Mouse (Mus musculus) spleen, adult 2 months (tissue): Measurements from ENCODE around the gene Chrna5. TPM values are rescaled to one million over a fixed set of nuclear protein-coding genes. Genes with fewer than 3 reads are reported as not detected.

ENCODE experiments used
- DNase-seq, 2 experiments: peaks; one replicate each; pipeline versions ENCODE4 v3.0.0 to v3.0.0-alpha.2; 2012 to 2021; ENCODE audit warnings: low spot score in 2 of 2, low read depth in 1 of 2
- H3K27ac ChIP-seq: fragments of 200-500 bp; 2 replicates; pipeline ENCODE4 v1.5.1; 2012; ENCODE audit warnings: low read length, inconsistent platforms; ENCODE audit not compliant: insufficient read depth
- H3K27me3 ChIP-seq: fragments of 200-500 bp; 2 replicates; pipeline ENCODE4 v1.6.1; 2012; ENCODE audit warnings: mild to moderate bottlenecking, moderate library complexity, low read length, inconsistent platforms; ENCODE audit not compliant: control insufficient read depth, insufficient read depth
- H3K36me3 ChIP-seq: fragments of 200-500 bp; 2 replicates; pipeline ENCODE4 v1.6.1; 2012; ENCODE audit warnings: mild to moderate bottlenecking, low read length, inconsistent platforms; ENCODE audit not compliant: control insufficient read depth, insufficient read depth
- H3K4me1 ChIP-seq: fragments of 200-500 bp; 2 replicates; pipeline ENCODE4 v1.6.1; 2011; ENCODE audit warnings: inconsistent platforms; ENCODE audit not compliant: control insufficient read depth, insufficient read depth, insufficient read length
- H3K4me3 ChIP-seq: fragments of 200-500 bp; 2 replicates; pipeline ENCODE4 v1.5.1; 2011; ENCODE audit warnings: mild to moderate bottlenecking, inconsistent platforms; ENCODE audit not compliant: insufficient read depth, insufficient read length; ENCODE audit errors: extremely low read depth
- CTCF ChIP-seq: fragments of 200-500 bp; IDR thresholded peaks from 2 replicates; pipeline ENCODE4 v1.5.1; 2011; ENCODE audit warnings: mild to moderate bottlenecking, inconsistent platforms; ENCODE audit not compliant: insufficient read depth, insufficient read length, insufficient replicate concordance; ENCODE audit errors: extremely low read depth
- POLR2A ChIP-seq: fragments of 200-500 bp; IDR thresholded peaks from 2 replicates; pipeline ENCODE4 v1.6.1; 2011; ENCODE audit warnings: low read depth, low read length, inconsistent platforms
- WGBS: fragments of 180-500 bp; shearing (Covaris S2); methylation state at CpG from one replicate; pipeline ENCODE4 v1.1.7; 2018; 5-methylcytosine and 5-hydroxymethylcytosine counted together
- polyA plus RNA-seq: library from polyadenylated mRNA; depleted of rRNA; stranded (reverse); fragments of >200 nt; gene quantifications from 2 replicates; pipeline ENCODE4 v1.2.3, GENCODE M21; 2012

Chrna5 gene
- polyA plus RNA-seq, 1 experiment = not detected

DNA sequence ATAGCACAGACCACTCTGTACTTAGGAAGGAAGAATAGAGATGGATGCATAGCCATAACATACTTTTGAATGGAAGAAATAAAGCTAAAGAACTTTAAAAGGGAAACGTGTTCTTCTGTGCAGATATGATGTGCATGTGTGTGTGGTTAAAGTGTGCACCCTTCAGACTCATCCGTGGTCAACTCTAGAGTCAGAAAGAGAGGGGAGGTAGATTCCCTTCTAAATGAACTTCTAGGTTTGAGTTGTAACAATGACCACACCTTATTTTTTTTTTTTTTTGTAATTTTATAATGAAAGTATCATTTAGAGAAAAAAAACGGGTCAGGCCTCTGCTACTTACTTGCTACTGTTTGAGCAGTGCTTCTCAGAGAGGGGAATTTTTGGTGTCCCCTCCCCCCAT, 9.7 kb downstream of the Chrna5 start:
- Histone ChIP-seq H3K4me3 (no peak overlapping the region), H3K4me1 (no peaks in the 10 kb centered on the region), H3K27me3 (0 out of 2 replicates have a peak, but pooled peaks cover 2% of the 10 kb centered on the region), H3K36me3 (no peaks in the 10 kb centered on the region), H3K27ac (no peak overlapping the region)
- TF ChIP-seq CTCF = no peak
- no peak for TF ChIP-seq POLR2A
- no peak for DNase-seq
- 75% methylated on average over 3 of the region's 3 CpGs for WGBS

DNA sequence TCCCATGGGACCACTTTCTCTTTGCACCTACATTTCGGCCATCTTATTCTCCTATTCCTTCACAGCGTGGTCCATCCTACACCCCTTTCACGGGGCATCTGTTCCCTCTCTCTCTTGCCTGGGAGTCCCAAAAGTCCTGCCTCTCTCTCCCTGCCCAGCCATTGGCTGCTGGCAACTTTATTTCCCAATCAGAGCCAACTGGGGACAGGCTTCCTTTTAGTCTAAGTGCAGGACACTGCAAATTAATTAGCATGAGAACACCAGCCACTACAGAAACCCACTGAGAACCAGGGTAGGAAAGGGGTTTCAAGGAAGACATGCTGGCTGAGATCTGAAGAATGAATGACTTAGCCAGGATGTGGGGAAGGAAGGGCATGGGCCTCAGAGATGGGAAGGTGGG, 13.7 kb downstream of the Chrna5 start:
- WGBS = 56% methylated on average over 3 of the region's 3 CpGs
- H3K36me3 ChIP-seq = no peaks in the 10 kb centered on the region
- no peak for DNase-seq
- H3K4me1 ChIP-seq = no peaks in the 10 kb centered on the region
- 0 out of 2 replicates have a peak, but pooled peaks cover 2% of the 10 kb centered on the region for H3K27me3 ChIP-seq
- H3K27ac ChIP-seq = no peak overlapping the region
- no peak for TF ChIP-seq CTCF
- no peak for TF ChIP-seq POLR2A
- H3K4me3 ChIP-seq = no peak overlapping the region

DNA sequence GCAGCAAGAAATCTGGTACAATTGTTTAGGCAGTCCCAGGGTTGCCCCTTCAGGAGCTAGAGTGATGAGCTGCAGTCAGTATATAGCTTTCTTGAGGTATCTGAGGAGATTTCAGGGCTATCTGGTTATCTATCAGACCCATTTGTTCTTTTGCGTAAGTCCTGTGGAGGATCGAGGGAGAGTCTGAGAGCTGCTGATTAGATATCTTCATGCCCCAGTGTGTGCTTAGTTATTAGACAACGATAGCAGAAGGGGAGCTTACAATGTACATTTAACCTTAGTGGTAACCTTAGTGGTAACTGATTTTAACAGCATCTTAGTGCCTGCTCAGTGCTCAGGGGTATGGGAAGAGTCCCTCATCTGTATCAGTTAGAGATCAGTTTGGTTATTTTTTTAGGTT, 15.0 kb downstream of the Chrna5 start:
- TF ChIP-seq CTCF (no peak), POLR2A (no peak)
- Histone ChIP-seq H3K4me1 (no peaks in the 10 kb centered on the region), H3K36me3 (no peaks in the 10 kb centered on the region), H3K27me3 (0 out of 2 replicates have a peak, but pooled peaks cover 2% of the 10 kb centered on the region), H3K4me3 (no peak overlapping the region), H3K27ac (no peak overlapping the region)
- WGBS = 72% methylated on average over 3 of the region's 3 CpGs
- no peak for DNase-seq

DNA sequence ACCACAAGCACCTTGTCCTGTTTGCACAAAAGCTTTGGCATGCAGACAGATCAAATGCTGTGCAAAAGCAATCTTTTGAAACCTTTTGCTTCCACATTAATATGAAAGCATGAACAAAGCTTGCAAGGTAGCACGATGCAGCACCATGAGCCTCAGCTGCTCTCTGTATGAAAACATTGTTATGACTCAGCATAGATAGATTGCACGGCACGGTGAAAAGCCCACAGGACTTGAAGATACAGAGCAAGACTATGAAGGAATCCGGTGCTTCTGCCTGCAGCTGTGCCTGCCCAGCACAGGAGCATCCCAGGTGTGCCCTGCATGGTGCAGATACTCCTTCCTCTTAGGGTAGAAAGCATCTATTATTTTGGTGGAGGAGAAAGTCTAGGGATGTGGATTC, 22.9 kb downstream of the Chrna5 start:
- H3K27me3 ChIP-seq = no peaks in the 10 kb centered on the region
- H3K27ac ChIP-seq = no peak overlapping the region
- TF ChIP-seq POLR2A (no peak), CTCF (no peak)
- no peak overlapping the region for H3K4me3 ChIP-seq
- H3K36me3 ChIP-seq = no peaks in the 10 kb centered on the region
- no peaks in the 10 kb centered on the region for H3K4me1 ChIP-seq
- WGBS = 63% methylated on average over 4 of the region's 4 CpGs
- DNase-seq = no peak

DNA sequence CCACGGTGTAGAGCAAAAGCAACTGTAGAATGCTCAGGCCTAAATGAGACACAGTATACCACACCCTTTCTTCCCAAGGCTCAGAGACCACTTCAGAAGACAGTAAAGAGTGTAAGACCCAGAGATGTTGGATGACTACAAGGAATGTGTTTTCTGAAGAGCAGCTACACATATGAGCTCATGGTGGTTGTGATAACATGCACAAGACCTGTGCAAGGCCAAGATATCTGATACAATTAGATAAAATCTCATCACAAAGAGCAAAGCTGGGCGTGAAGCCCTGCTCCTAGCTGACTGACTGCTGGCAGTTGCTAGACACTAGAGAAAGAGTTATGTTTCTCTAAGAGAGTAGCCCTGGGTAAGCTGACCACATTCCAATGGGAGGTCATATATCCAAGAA, 29.0 kb downstream of the Chrna5 start:
- Histone ChIP-seq H3K27ac (no peak overlapping the region), H3K27me3 (no peaks in the 10 kb centered on the region), H3K4me3 (no peak overlapping the region), H3K4me1 (no peaks in the 10 kb centered on the region), H3K36me3 (no peaks in the 10 kb centered on the region)
- TF ChIP-seq CTCF (no peak), POLR2A (no peak)
- 77% methylated on average over 2 of the region's 2 CpGs for WGBS
- no peak for DNase-seq

DNA sequence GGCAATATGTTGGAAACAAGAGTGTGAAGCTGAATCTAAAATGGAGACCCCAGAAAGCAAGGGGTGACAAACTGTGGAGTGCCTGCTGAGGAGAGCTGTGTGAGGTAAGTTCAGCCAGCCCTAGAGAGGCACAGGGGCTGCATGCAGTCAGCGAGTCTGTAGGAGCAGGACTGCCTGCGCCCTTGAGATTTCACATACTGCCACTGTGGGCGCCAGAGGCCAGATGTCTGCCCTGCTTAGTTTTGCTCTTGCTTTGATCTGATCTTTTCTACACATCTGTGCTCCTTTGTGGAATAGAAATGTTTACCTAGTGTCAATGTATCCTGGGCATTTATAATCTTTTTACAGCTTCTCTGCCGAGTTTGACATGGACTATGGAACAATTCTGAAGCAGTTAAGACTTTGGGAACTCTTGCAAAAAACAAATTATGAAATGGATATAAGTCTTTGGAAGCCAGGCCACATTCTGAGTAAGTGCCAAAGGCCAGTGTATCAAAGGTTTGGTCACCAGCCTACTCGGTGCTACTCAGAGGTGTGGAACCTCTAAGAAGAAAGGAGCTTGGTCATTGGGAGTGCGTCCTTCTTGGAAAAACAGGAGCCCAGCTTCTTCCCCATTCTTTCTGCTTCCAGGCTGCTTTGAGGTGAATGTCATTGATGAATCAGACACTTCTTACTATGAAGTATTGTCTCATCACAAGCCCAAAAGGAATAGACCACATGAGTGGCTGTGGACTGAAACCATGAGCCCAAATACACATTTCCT, 30.1 kb downstream of the Chrna5 start:
- TF ChIP-seq POLR2A (no peak), CTCF (no peak)
- Histone ChIP-seq H3K36me3 (no peaks in the 10 kb centered on the region), H3K27ac (no peak overlapping the region), H3K4me3 (no peak overlapping the region), H3K4me1 (no peaks in the 10 kb centered on the region), H3K27me3 (no peaks in the 10 kb centered on the region)
- DNase-seq = no peak
- 57% methylated on average over 6 of the region's 6 CpGs for WGBS

DNA sequence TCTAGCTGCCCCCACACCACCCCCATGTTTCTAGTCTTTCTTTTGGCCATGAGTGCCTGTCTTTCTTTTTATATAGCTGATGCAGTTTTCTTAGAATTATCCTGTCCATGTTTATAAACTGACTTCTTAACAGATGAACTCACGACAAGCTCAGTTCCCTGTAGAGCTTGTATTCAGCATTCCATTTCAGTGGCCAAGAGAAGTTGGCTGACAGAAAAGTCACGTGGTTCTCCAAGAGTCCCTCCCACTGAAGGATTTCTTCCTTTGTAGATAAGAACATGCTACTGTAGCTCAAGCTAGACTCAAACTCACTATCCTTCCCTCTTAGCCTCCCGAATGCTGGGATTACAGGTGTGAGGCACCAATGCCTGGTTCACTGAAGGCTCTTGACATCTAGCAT, 36.2 kb downstream of the Chrna5 start:
- no peak for DNase-seq
- no peaks in the 10 kb centered on the region for H3K4me1 ChIP-seq
- no peak overlapping the region for H3K27ac ChIP-seq
- H3K36me3 ChIP-seq = no peaks in the 10 kb centered on the region
- H3K4me3 ChIP-seq = no peak overlapping the region
- no peaks in the 10 kb centered on the region for H3K27me3 ChIP-seq
- 78% methylated on average over 3 of the region's 3 CpGs for WGBS
- TF ChIP-seq CTCF (no peak), POLR2A (no peak)
